Mouse (Mus musculus) adrenal gland, postnatal 14 days (tissue): ENCODE measurements at regions not wholly inside any gene's neighbourhood (a gene's known extent, or its start where the extent isn't known, plus 50 kb on each side); places are given as distances from the start of the nearest gene placed in this dataset.
"Not testable (repeated sequence)": the region's sequence is repeated elsewhere in the genome, so short reads cannot be mapped to it uniquely, and the experiment has no call there.

ENCODE experiments used
- DNase-seq: peaks from one replicate; pipeline ENCODE4 v3.0.0; 2021; ENCODE audit warnings: mixed read lengths

DNA sequence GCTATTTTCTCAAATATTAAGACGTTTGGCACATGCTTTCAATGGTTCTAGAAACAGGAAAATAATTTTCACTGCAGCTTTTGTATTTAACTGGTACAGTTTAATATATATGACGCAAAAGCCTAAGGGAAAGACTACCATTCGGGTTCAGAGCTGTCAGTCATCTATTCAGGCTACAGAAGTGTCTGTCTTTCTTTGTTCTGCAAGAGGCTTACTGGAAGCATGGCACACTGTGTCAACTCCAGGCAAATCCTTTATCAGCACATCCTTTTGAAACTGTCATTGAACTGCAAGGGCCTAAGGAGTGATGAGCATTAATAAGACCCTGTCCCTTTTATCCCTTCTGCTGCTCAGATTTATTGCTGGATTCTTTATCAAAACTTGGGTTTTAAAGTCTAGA lies 303.8 kb upstream of the Gm5152 start:
- not testable (repeated sequence) for DNase-seq

DNA sequence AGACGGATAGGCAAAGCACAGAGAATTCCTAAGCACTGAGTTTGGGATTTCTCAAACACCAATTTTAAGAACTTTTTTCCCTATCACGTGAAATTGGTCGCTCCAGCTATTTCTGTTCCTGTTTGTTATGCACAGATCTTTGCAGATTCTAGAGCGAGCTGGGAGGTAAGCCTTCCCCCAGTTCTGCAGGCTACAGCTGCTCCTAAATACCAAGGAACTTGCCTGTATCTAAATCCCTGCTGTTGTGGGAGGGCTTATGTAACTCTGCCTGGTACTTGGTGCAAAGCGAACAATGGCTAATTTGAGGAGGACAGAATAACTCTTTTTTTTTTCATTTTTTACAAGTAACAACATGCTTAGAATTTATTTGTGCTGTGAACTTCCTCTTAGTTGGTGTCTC lies 316.0 kb upstream of the Gm5152 start:
- no peak for DNase-seq

DNA sequence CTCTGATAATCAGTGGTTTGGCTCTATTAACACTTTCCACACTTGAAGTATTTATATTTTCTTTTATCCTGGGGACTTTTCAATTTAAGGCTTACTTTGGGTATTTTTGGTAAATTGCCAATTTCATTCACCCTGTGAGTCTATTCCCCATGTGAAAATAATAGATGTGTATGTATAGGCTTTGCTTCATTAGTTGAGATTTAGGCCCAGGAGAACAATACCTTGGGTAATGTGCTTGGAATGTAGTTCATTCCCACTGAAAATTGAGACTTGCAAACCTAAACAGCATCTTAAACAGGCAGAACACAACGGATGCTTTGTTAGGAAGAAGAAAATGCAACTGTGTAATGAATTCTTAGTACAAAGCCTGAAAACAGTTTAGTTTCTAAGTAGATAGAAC lies 346.1 kb upstream of the Gm5152 start:
- DNase-seq = no peak

DNA sequence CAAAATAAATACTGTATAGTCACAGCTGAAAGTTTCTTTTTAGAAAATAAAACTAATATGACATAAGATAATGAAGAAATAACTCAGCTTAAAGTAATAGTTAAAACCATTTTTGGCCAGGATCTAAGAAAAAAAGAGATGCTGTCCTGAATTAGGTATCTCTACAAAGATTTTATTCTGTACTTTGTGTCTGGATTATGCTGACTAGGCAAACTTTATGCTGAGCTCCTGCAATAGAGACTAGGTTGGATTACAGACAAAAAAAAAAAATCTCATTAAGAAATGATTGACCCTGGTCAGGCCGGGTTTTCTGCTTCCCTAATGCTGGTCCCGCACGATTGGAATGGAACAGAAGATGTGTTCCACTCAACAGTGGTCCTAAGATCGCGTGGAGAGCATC lies 346.8 kb upstream of the Gm8871 start:
- DNase-seq = no peak

DNA sequence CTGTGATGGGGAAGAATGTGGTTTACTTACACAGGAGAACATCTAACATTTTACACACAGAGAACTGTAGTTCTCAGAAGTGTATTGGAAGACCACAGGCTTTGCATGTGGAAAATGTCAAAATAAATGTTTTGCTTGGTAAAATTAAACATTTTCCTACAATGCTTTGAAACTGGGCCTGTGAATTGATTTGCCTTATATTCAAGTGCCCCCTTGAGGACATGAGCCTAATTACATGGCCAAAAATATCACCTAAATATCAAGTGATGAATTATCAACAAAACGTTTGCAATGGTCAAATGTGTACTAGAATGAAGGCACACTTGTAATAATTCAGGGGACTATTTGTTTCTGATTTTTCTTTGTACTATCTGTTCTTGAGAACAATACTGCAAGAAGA lies 314.4 kb upstream of the Gm8871 start:
- no peak for DNase-seq

DNA sequence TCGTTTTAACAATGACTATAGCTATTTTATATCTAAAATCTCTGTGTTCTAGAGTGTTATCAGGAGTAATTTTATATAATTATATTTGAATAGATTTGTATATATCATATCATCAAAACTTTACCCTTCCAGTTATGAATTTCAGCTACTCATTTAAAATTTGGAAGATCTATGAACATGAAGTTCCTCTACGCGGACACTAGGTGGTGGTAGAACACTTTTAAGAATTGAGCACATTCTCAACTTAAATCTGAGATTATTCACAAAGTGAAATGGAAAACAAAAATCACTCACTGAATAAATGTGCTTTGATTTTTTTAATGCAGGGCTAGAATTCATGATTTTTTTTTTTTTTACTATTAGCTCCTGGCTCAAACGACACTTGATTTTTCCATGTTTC lies 299.5 kb upstream of the Gm8871 start:
- peak; percentile 4 for DNase-seq

DNA sequence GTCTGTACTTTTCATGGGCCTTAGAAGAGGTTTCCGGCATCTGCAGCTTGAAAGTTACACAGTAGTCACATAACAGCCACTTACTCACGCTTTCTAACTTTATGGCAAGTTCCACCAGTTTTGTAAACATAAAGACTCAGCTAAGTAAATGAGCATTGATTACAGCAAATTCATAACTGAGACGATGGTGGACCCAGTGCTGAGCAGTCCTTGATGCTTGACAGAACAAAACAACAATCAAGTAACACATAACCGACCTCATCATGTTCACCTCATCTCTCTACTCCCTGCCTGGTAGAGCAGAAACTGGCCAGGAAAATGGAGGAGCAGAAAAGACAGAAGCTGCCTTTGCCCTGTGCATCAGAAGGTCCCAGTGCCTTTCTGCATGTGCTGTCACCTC lies 284.3 kb upstream of the Gm8871 start:
- DNase-seq = no peak

DNA sequence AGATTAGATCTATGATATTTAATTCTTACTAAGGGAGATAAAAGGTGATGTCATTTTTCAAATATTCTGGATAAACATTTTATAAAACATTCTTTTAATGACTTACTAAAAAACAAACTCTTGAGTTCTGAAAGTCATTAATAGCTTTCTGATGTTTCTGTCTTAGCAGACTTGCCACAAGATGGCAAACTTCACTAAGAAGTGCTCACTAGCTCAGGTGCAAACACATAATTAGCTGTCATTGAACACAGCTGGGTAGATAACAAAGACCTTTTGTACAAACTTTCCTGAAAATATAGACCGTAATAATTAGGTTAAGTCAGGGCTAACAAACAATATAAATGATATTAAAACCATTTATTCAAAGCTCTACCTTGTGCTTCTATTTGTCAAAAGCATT lies 273.4 kb upstream of the Gm8871 start:
- DNase-seq = no peak

DNA sequence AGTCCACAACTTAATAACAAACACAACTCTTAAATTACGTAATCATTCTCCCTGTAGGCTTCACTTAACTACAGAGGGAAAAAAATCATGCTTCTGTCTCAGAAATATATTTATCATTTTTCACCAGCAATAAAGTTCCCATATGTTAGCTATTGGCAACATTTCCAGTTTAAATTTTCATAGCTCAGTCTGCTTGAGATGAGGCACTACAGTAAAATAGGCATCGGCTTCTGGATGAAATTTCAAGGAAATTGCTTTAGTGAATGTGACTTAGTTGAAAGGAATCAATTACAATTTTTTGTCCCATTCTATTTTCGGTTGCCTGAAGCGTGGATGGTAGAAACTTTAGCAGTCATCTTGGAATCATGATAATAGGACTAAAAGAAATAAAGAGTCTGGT lies 262.1 kb upstream of the Gm8871 start:
- no peak for DNase-seq

DNA sequence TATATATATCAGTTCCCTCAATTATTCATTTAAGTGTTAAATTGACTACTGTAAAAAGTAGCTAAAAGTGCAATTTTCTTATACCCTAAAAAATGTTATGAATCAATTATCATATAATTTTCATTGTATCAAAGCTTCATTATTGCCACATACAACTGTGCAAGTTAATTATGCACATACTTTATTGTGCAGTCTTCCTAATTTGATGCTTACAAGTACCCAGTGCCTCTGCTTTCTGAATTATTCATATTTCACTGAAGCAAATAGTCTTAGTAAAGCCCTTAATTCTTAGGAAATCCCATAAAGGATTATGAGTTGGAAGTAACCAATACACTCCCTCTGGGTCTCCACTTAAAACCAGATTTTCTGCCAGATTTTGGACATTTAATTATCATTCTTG lies 220.5 kb upstream of the Gm8871 start:
- no peak for DNase-seq

DNA sequence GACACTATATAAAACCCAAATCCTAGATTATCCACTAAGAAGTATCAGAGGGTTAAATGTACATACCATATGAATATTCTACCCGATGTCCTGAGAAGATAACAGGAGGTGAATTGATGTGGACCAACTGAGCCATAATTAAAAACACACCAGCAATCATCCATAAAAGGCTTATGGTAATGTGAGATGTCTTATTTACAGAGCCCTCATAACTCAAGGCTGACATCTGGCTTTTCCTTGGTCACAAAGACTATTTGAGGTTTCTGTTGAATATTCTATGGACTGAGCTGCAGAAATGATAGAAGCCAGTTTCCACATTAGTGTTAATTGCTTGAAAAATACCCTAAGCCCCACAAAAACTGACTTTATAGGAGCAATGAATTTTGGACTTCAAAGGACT lies 198.1 kb upstream of the Gm8871 start:
- DNase-seq = no peak

DNA sequence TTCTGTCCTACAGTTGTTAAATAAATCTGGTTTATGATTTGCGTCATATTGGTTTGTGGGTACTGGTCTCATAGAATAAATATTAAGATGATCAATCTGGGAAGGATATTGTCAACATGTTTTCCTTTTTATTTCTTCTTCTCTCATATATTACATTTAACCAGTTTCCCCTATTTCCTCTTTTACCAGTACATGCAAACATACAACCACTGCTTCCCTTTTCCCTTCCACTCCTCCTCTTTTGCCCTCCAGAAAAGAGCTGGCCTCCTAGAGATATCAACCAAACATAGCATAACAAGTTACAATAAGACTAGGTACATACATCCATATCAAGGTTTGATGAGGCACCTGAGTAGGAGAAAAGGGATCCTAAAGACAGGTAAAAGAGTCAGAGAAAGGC lies 180.1 kb upstream of the Gm8871 start:
- DNase-seq = no peak
